Mouse (Mus musculus) frontal cortex, postnatal 14 days (tissue): ENCODE measurements around the gene Thg1l.

ENCODE experiments used
- DNase-seq, 2 experiments: peaks; one replicate each; pipeline ENCODE4 v3.0.0; 2022; ENCODE audit warnings: low spot score in 2 of 2

The Thg1l gene

DNA sequence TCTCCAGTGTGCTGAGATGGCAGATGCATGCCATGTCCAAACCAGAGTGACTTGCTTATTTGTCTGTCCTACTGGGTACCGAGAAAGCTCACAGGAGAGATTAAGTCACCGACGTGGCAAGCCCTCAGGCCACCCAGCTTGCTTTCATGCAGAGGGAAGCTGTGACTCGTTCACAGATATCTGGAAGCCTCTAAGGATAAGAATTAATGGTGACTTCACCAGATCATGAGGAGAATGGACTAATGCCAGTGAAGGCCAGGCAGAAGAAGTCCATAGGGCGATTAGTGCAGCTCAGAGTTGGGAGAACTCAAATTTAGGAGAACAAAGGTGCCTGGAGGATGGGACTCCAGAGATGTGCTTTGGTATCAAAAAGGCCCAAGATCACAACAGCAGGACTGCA is 27.8 kb downstream of the Thg1l start:
- no peak for DNase-seq

DNA sequence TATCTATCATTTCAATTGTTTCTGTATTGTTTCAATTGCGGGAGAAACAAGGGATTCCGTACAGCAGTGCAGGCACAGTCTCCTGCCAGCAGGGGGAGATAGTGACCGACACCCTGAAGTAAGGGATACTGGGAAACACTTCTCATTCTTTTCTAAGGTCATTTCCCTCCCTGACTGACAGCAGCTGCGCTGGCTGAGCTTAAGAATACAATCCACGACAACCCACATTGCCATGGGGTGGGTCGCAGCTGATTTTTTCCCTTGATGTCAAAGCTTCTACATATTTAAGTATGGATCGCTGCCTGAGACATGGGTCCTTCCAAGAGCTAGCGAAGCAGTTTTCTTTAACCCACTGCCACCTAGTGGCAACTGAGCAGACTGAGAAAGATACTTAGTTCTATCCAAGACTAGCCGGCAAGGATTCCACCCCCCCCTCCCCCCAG is 28.6 kb downstream of the Thg1l start:
- peak; percentile 51 to 75 for DNase-seq

DNA sequence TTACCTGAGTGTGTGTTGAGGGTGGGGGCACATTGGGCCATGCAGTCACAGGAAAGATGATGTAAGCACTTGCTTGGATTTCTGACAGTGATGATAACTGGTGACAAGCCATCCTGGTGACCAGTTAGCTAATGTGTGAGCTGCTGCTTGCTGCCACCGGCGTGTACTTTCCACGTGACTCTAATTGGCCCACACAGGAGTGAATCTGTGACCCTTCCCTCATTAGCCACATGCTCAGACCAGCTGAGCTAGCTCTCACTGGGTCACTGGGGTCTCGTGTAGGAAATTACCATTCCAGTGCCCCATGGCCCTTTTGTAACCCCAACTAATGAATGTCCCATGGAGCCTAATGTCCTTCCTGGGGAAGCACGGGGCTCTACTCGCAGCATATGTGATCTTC is 29.9 kb downstream of the Thg1l start:
- DNase-seq, result no peak

DNA sequence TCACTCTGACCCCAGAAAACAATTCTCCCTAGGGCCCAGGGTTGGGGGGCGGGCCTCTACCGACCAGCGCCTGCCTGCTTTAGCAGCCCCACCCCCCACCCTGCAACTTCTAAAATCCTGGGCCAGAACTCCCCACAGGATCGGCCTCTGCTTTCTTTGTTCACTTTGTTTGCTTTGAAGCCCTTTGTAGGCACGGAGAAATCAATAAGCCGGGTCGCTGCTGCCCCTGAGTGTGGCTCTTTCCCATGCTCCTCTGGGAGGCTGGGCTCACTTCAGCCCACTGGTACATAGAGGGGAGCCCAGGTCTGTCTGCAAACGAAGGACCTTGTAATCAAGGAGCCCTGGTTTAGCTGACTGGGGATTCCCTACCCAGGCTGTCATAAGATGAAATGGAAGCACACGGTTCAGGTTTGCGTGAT is 33.8 kb downstream of the Thg1l start:
- DNase-seq, result no peak

DNA sequence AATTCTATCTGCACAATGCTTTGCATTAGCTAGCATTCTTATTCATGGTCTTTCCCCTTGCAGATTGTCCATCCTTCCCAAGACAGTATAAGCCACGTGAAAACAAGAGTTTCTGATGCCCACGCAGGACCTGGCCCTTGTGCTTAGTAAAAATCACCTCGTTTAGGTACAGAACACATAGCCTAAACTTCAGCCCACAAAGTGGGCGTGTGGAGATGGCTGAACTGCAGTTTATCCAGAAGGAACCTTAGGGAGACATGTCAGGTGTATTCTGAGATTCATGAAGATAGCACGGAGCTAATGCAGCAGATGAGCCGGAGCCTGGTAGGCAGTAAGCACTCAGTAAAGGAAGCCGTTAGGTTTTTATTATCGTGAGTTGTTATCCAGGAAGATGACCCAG is 34.3 kb downstream of the Thg1l start:
- no peak for DNase-seq

DNA sequence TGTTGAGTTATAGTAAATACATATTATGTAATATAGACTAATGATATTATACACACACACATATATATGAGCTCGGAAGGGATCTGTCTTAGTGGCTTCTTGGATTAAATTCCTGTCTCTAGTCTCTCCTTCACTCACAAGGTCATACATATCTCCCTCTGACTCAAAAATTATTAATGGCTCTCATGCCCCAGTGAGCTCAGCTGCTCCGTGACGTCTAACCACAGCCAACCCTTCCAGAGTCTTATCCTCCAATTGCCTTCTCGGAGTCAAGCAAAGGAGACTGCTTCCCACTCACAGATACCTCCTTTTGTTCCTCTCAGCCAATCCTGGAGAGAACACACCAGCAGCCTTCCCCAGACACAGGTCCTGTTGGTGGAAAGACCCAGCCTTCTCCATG is 36.5 kb downstream of the Thg1l start:
- no peak for DNase-seq

DNA sequence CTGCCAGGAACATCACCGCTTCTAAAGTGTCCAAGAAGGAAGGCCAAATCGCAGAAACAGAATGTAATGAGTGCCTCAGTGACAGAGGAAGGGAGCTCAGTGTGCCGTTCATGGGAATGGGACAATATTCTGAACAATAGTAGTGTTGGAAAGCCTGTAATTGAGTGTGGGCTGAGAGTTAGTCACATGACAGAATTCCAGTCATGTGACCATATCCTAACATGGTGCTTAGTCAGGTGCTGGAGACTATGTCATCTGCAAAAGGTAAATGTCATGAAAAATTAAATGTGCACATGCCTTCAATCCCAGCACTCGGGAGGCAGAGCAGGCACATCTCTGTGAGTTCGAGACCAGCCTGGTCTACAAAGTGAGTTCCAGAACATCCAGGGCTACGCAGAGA is 37.3 kb downstream of the Thg1l start:
- no peak for DNase-seq

DNA sequence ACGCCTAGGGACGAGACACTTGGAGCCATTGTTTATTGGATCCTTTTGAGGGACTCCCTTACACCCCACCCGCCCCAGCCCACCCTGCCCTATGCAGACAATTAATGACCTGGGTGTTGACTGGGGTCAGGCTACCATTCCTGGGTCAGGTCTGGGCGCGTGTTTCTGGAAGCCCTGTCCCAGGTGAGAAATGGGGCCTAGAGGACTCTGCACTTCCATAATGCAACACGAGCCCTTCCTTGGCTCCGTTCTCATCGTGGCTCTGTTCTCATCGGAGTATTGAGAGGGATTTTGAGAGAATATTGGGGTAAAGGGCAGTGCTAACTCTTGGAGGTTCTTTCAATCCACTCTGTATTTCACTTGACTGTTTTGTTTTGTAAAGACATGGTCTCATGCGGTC is 39.1 kb downstream of the Thg1l start:
- DNase-seq, result no peak

DNA sequence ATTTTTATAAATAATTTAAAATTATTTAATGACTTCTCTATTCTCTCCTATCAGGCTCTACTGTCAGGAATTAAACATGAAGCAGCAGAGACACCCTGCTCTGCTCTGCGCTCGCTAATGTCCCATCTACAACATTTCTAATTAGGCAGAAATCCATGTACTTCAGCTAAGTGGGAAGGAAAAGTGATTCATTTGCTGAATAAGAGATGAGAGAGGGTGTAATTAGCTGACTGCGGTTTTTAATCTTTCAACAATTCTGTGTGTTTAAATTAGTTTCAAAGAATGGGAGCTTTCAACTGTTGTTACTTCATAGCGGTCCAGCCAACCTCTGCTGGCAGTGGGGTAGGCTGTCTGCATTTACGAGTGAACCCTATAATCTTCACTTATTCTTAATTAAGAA is 44.6 kb downstream of the Thg1l start:
- DNase-seq, result no peak

DNA sequence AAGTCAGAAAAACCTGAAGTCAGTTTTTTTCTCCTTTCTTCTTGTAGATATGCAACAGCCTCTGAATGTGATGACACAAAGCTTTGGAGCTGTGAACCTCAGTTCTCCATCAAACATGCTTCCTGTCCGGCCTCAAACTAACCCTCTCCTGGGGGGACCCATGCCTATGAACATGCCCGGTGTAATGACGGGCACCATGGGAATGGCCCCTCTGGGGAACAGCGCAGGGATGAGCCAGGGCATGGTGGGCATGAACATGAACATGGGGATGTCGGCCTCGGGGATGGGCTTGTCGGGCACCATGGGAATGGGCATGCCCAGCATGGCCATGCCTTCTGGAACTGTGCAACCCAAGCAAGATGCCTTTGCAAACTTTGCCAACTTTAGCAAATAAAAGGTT is 46.4 kb downstream of the Thg1l start:
- no peak for DNase-seq

DNA sequence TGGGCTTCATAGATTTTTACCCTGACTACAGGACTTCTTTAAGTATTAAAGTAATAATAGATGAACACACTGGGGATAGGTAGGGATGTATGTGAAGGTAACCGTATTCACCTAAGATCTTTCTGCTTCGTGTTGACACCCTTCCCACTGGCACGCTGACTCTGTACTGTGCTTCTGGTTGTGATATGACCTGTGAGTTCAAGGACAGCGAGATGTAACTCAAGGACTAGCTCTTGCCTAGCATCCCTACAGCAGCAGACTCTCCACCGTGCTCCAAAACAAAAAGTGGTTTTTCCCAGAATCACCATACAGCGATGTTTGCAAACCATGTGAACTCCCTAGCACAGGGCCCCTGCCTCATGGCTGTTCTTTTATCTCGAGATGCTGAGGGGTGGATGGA is 47.2 kb downstream of the Thg1l start:
- no peak for DNase-seq

DNA sequence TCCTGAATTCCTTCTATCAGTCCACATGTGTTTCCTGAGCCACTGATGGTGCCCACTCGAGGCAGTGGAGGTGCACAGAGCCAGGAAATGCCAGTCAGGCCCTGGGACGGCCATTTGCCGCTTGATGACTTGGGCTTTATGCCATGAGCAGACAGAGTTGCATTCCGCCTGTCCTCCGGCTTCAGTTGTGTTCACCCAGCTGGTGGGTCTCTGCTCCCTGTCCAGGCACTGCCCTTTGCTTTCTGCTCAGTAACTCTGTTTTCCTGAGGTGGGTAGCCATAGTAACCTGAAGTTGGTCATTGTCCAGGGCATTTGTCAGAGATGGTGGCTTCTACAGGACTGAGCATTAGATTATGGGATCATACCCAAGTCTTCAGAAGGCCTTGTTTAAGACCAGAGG is 48.0 kb downstream of the Thg1l start:
- no peak for DNase-seq

DNA sequence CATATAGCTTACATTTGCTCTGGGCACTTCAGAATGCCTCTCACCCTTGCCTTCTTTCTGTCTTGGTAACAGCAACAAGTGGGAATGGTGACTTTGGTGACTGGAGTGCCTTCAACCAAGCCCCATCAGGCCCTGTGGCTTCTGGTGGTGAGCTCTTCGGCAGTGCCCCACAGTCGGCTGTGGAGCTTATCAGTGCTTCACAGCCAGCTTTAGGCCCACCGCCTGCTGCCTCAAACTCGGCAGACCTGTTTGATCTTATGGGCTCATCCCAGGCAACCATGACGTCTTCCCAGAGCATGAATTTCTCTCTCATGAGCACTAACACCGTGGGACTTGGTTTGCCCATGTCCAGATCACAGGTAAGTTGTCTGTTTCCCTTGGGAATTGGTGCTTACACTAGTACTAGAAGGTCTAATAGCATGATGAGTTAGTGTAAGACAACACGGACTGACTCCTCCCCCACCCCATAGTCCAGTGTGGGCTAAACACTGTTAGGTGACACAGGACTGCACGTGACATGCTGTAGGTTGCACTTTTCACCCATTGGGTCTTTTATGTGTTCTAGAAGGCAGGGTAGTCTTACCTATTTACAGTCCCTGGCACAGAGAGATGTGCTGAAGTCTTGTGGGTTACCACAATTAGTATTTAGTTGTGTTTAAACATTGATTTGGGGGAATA is 49.0 kb downstream of the Thg1l start:
- no peak for DNase-seq

DNA sequence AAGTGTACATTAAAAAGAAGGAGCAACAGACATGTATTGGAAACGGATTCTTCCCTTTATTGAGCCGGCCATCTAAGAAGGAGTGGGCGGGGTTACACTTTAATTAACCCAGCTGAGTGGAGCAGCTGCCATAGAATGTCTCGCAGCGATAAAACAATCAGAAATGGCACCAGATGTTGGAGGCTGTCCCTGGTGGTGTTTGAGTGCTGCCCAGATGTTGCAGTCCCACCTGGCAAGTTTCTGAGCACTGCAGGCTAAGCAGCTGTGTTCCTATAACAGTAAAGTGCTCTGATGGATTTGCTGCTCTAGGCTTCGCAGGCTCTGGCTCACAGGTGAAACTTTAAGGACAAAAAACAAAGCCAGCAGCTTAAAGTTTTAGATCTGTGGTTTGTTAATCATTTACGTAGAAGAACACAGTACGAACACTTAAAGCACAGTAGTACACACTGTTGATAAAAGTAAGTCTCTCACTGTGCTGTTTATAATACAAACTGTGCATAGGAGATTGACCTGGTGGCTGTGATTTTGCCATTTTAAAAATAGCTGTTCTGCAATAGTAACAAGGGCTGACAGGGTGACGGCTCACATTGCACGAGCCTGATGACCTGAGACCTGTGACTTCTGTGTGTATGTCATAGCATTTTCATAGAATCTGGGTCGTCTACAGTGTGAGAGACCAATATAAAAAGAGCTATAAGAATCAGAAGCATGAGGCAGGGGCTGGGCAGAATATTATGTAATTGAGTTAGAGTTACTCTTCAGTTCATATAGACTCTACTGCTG is 54.9 kb downstream of the Thg1l start:
- DNase-seq, result no peak

DNA sequence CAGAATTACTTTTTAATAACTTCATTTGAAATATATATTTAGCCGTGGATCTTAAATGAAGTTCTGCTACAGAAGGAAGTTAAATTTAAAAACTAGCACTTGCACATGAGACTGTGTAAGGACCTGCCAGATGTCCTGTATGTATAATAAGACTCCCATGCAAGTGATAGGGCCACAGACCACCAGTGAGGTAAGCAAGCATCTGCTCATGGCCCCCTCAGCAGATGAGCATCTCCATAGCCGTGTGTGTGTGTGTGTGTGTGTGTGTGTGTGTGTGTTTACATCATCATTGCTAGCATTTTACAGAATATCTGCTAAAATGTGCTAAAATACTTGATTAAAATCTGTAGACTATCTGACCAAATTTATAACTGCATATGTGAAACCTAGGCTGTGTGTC is 57.9 kb downstream of the Thg1l start:
- no peak for DNase-seq
